Mouse (Mus musculus): Measurements from ENCODE around the gene Ankrd9.

Gene Ankrd9

DNA sequence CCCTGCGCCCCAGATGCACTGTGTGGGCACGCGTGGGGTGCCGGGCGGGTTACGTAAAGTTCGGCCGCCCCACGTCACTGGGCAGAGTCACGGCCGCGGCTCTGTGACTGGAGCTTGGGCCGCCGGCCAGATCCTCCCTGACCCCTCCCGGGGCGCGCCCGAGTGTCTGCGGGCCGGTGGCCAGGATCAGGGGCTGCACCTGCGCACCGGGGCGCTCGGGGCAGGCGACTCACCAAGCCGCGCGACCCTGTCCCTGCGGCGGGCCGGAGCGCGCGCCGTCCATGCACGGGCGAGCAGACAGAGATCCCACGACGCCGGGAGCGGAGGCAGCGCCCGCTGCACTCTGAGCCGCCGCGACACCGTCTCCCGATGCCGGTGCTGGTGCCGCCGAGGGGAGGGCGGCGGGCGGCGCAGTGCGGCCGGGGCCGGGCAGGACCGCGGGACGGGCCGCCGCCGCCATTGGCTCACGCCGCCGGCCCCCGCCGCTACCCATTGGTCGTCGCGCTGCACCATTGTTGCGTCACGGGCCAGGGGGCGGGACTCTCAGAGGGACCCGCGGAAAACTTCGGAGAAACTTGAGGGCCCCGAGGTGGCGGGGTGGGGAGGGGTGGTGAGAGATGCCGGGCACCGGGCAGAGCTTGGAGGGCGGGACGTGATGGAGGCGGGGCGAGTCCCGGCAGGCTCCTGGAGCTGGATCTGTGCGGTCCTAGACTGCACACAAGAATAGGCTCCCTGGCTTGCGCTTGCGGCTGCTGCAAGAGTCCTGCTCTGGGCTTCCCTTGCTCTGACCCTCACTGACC is at the start of gene Ankrd9:
Gene Ankrd9 (minus strand): TSS at position 434 of the 800 bp plus-strand sequence.
- DNase-seq: peak; percentile 100

- no peak for DNase-seq
These were observed 42.7 kb upstream of the Ankrd9 start for GRCm38 (mm10) chr12:111021577-111021976.

GRCm38 (mm10) chr12:111021138-111021537 is 42.3 kb upstream of the Ankrd9 start:
- no peak for DNase-seq

GRCm38 (mm10) chr12:111019086-111019485 is 40.2 kb upstream of the Ankrd9 start:
- no peak for DNase-seq

GRCm38 (mm10) chr12:111018068-111018467 is 39.2 kb upstream of the Ankrd9 start:
- DNase-seq: no peak

DNA sequence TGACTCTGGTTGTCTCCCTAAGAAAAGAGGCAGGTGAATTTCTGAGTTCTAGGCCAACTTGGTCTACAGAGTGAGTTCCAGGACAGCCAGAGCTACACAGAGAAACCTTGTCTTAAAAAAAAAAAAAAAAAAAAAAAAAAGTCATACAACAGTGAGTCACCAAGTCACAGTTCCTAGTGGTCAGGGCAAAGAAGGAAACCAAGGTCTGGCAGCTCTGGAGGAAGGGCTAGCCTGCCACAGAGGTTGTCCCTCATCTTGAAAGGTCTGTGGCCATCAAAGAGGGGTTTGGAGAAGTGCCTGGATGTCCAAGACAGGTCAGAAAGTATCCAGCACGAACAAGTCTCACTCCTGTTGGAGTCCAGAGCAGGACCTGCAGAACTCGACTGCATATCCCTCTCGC is 38.0 kb upstream of the Ankrd9 start:
- no peak for DNase-seq

DNA sequence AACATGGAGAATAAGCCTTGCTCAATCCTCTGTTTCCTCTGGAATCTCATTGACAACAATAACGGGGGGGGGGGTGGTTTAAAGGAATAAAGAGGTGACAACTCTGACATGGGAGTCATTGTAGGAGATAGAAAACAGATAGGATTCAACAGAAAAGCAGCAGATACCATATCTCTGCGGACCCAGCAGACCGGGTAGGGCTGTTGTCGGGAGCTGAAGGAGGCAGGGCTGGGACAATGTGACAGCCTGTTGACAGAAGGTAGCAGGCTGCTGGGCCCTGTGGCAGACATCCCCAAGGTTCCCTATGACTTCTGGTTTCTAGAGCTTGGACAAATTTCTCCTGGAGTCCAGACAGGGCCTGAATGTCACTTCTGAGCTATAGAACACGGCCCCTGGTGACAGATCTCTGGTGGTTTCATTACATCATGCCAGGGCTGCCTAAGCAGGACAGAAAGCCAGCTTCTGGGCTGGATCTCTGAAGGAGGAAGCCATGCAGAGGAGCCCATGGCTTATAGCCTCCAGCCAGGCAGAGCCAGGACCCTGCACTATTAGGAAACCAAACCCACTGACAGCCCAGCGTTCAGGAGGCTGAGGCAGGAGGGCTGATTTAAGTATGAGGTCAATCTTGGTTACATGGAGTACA is 30.9 kb upstream of the Ankrd9 start:
- DNase-seq: peak; percentile 65

- DNase-seq: peak; percentile 33
These were observed 30.0 kb upstream of the Ankrd9 start for GRCm38 (mm10) chr12:111008500-111009490.

DNA sequence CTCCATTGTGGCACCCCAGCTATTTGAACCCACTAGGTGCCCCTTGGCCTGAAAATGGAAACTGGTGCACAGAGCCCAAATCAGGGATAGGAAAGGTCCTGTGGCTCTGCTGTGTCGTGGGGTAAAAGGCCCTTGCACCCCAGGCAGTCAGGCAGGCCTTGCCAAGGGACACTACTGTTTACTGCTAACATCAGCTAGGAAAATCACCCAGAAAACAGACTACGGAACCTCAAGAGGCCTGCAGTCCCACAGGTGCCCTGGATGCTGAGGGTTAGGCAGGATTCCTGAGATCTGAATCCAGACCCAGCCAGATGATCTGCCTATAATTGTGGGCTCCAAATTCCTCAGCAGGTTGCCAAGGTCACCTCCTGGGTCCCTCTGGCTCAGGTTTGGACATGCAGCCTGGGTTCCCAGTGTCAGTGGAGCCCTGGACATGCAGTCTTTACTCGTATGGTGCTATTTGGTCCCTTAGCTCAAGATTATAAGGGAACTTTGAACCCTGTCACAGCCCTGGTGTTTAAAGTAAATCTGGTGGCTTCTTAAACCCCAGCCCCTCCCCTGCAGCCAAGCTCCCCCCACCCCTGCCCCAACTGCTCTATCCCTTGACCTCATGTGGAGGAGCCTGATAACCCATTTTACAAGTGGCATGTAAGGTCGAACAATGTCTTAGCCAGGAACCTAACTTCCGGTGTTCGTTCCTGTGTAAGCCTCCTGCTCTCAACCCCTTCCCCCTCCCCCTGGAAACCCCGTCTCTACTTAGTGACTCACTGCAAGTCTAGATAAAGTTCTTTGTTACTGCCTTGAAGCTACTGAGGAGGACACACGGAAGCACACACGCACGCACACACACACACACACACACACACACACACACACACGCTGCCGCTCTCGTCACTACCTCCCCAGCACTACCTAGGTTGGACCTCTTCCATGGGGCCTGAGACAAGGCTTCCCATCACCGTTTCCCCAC is 28.6 kb upstream of the Ankrd9 start:
- peak; percentile 69 for DNase-seq

DNA sequence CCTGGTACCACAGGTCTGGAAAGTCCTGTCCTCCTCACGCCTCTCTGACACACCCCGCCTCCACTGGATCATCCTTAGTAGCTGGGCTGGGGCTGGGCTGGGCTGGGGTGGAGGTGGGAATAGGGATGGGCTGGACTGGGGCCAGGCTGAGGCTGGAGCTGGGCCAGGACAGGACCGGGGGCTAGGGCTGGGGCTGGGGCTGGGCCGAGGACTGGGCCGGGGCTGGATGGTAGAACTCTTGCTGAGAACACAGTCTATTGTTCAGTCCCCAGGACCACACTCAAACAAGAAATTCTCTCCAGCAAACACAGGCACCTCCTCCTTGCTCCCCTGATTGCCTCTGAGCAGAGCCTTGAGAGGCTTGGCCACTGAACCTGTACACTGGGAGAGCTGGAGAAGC is 27.5 kb upstream of the Ankrd9 start:
- no peak for DNase-seq

DNA sequence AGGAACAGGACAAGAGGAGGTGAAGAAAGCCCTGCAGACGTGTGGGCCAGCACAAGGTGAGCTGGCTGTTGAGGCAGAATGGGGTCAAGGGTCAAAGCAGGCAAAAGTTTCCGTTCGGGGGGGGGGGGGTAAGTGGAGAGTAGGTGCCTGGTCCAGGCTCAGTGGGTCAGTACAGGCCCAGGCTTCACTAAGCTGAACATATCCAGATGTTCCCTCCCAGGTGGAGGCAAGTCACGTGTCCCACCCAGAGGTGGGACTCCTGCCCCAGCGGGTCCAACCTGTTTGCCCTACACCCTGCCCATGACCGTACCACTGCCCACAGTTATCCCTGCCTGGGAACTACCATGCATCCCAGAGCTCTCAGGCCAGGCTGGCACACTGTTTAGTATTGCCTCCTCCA is 27.0 kb upstream of the Ankrd9 start:
- DNase-seq: no peak

- DNase-seq: no peak
These were observed 25.3 kb upstream of the Ankrd9 start for GRCm38 (mm10) chr12:111004142-111004541.

DNA sequence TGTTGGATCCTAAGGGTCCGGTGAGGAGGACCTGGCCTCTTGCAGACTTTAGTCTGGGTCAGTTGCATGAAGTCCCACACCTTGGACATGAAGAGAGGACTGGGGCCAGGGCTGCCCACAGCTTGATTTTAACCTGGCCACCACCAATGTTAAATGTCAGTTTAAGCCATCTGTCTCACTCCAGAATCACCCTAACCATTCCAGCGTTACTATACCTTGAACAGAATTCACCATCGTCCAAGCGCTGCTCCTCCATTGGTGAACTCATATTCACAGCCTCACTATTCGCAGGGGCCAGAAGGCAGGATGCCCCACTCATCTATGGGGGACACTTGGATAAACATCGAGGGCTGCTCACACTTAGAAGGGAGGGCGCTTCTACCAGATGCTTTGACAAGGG is 22.1 kb upstream of the Ankrd9 start:
- DNase-seq: no peak

GRCm38 (mm10) chr12:110999820-111000219 is 21.0 kb upstream of the Ankrd9 start:
- peak; percentile 62 for DNase-seq

DNA sequence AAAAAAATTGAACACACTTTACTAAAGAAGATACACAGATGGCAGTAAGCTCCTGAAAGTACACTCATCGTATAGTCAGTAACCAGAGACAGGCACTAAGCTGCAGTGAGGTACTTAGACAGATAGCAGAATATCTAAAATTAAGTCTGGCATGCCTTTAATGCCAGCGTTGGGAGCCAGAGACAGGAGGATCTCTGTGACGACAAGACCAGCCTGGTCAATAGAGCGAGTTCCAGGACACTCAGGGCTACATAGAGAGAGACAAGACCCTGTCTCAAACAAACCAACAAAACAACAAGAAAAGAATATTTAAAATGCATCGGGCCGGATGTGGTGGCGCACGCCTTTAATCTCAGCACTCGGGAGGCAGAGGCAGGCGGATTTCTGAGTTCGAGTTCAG is 19.3 kb upstream of the Ankrd9 start:
- no peak for DNase-seq

- no peak for DNase-seq
These were observed 15.8 kb upstream of the Ankrd9 start for GRCm38 (mm10) chr12:110994666-110995065.

DNA sequence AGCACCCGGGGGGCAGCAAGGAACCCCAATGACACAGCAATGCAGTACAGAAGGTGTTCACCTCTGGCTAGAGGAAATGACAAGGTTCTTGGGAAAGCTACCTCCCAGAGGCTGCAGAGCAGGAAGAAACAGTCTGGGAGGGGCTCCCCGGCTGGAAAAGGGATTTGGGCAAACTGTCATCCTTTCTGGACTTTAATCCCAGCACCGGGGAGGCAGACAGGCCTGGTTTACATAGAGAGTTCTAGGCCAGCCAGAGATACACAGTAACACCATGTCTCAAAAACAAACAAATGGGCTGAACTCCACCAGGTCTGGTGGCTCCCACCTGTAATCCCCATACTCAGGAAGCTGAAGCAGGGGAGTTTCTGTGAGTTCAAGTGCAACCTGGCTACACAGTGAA is 14.4 kb upstream of the Ankrd9 start:
- no peak for DNase-seq

- DNase-seq: no peak
These were observed 13.9 kb upstream of the Ankrd9 start for GRCm38 (mm10) chr12:110992771-110993170.

DNA sequence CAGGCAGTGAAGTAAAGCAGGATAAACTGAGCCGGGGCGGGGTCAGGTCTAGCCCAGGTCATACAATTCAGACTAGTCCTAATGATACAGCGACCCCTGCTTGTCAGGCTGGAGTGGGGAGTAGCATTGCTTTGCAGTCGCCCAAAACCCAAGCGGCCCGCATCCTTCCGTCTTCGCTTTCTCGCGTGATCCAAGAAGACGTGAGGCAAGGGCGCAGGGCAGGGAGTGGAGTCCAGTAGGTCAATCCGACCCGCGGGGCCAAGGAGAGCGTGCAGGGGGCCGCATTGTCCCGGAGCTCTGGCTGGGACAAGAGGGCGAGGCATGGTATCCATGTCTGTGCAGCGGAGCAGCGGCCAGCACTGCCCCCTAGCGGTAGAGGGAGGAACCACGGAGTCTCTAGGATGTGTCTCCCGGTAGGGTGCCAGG is 13.3 kb upstream of the Ankrd9 start:
- peak; percentile 95 for DNase-seq

- peak; percentile 94 for DNase-seq
These were observed 12.7 kb upstream of the Ankrd9 start for GRCm38 (mm10) chr12:110991361-110992127.

DNA sequence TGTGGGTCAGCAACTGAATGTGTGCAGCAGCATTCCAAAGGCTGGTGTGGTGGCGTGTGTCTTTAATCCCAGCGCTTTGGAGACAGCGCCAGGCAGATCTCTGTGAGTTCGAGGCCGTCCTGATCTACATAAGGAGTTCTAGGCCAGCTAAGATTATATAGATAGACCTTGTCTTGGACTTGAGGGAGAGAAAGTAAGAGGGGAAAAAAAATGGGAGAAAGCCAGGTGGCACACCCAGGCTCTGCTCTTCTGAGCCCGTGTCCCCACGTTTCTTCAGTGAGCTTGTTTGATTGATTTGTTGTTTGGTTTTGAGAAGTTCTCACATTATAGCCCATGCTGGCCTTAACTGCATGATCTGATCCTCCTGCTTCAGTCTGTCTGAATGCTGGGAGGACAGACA is 11.7 kb upstream of the Ankrd9 start:
- no peak for DNase-seq

Data from liver (tissue).